Comparison of ENCODE assay signal across 8 mouse cellular contexts in the genomic region with DNA sequence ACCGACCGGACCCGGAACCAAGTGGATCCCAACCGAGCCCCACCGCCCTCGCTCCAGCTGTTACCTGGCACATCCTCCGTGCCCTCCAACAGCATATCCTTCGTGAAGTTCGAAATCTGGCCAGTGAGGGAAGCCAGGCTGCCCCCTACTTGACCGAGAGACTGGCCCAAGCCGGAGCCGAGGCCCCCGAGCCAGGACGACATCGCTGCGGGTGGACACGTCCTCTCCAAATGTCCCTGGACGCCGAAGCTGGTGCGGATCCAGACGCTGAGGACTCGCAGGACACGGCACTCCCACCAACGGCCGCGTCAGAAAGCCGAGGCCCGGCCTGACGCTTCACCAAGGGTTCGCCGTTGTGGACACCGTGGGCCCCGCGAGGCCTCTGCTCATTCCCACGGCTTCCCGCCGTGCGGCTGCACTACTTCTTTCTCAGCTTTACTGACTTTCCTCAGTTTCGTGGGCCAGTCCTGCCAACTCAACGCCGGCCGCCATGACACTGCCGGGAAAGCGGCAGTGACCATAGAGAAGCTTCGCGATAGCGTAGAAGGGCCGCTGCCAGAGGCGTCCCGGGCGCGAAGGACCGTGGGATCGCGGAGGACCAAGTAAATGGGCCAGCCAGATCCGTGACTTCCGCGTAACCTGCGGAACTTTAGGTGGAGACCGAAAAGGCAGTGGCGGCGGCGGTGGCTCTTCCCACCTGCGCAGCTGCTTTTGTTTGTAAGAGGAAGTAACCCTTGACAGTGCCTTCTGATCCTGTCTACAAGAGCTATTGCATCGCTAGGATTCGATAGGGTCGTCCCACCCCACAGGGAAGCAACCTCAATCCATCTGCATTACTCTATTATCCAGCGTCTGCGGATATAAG. TPM values are rescaled to one million over a fixed set of nuclear protein-coding genes. Genes with fewer than 3 reads are reported as not detected.
DNase-seq lines count a peak whose midpoint lies in the region; ATAC-seq and TF ChIP-seq lines count a peak whose summit lies in the region.

A gene (minus strand): TSS at position 642 of the 865 bp plus-strand sequence.

- TF ChIP-seq CTCF in cortical plate, adult 2 months (IDR thresholded peaks at IDR 0.05; ENCODE audit: extremely low read depth, insufficient read depth, low read length), result no peak

- peaks cover 2% of the 10 kb centered on the region; the same call in 1 of the 2 replicates for H3K4me1 ChIP-seq in cortical plate, adult 2 months (ENCODE audit: control insufficient read depth, insufficient read depth, low read length)

- TF ChIP-seq POLR2A in cortical plate, adult 2 months (IDR thresholded peaks at IDR 0.05; ENCODE audit: extremely low read depth, insufficient read depth, low read length), result peak; percentile 85

- peak within 1 kb of the TSS; percentile 70 for H3K27ac ChIP-seq in cortical plate, adult 2 months (ENCODE audit: insufficient read depth, low read length)

- peak; percentile 96 for ATAC-seq in megakaryocyte, adult 5-6 weeks (ENCODE audit: poor library complexity, severe bottlenecking)

- peak; percentile 86 for DNase-seq in adipocyte (ENCODE audit: low spot score)
- DNase-seq in gastrocnemius, postnatal 10 days, result peak; percentile 89
- peak; percentile 92 for DNase-seq in induced T-regulatory cell, adult 2 months (ENCODE audit: low read depth)
- DNase-seq in left cerebral cortex, adult 8-10 months (ENCODE audit: low spot score in 2 of 2), result peak; percentile 80 to 87
- DNase-seq in right cerebral cortex, adult 18-20 months, result peak; percentile 93
- DNase-seq in urinary bladder, adult 2 months (ENCODE audit: low spot score), result peak; percentile 85

- H3K4me3 ChIP-seq in cortical plate, adult 2 months (ENCODE audit: insufficient read depth, low read length), result peak within 1 kb of the TSS; percentile 86

RNA-seq across cellular contexts. Expression of the gene that starts here (rescaled TPM):
- 11.1 and 11.8 TPM in 2 replicates for polyA plus RNA-seq in cortical plate, adult 2 months (2012; rRNA removed)
- 10 to 100 TPM; 20.5 to 23.8 TPM for total RNA-seq in gastrocnemius, postnatal 10 days (2021)
- total RNA-seq in left cerebral cortex, adult 8-10 months (2022), result 10 to 100 TPM; 26.5 to 29.9 (median 28.5) TPM
- total RNA-seq in megakaryocyte, adult 5-6 weeks (2015), result 27.7 and 29.6 TPM in 2 replicates
- 33.8 and 39.6 TPM in 2 replicates for total RNA-seq in megakaryocyte, adult 5-6 weeks (2017)
- 12.0 and 13.7 TPM in 2 replicates for polyA plus RNA-seq in urinary bladder, adult 2 months (2012; rRNA removed)

Comparison
In these comparisons a context has a peak if more than half of its experiments do, and no peak if none do; other contexts are left out.
1. Peak in every context shown above with its lines: DNase-seq, ATAC-seq, H3K4me3 ChIP-seq and H3K27ac ChIP-seq.